Mouse (Mus musculus): Measurements from ENCODE around the gene Rbbp4.
"Not testable (repeated sequence)": the region's sequence is repeated elsewhere in the genome, so short reads cannot be mapped to it uniquely, and the experiment has no call there.

Rbbp4 gene

DNA sequence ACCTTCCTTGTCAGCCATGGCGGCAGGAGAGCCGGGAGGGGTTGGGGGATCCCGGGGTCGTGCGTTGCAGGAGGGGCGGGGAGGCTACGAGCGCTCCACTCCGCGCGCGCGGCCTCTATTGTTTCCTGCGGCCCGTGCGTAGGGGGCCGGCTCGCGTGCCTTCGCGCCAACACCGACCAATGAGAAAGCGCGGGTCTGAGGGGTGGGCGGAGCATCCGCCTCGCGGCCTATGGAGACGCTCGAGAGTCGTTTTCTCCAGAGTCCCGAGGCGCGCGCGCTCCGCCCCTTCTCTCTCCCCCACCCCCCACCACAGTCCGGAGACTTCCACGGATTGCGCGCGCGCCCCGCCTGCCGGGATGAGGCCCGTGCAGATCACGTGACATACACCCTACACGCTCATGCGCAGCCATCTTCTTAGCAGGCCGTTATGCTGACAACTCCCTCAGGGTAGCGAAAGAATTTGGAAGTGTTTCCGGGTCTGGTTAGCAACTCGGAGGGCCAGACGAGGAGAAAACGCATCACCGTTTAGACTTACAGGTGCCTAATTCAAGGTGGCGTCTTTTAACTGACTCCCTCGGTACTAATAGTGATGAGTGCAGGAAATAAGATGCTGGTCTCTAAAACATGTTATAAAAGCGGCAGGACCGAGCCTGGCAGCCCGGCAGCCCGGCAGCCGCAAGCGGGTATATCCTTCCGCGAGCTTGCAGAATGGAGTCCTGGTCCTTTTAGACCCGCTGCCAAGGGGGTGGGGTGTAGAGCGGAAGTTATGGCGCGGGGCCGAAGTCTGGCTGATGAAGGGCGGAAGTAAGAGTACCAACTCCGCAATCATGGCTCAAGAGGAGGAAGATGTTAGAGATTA is at the start of gene Rbbp4, which contains the start of gene Zbtb8os:
Gene Rbbp4 (minus strand): TSS at position 155 of the 859 bp plus-strand sequence.
Gene Zbtb8os (plus strand): TSS at position 480 of the 859 bp plus-strand sequence.
- in situ Hi-C loops (cut with MboI, MseI), result no loop called here

DNA sequence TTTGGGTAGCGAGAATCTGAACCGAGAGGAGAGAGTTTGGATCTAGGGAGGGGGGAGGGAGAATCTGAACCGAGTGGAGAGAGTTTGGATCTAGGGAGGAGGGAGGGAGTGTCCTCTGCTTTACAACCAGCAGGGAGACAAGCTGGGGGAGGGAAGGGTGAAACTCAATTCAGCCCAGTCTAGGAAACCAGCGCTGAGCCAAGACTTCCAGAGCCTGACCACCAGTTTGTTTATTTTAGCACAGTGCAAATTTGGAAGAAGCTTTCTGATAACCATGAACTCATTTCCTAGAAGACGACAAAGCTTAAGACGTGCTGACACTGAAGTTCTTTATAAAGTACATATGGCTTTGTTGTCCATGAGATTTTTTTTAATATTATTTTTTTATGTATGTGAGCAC is 49.3 kb upstream of the Rbbp4 start:
- in situ Hi-C loops (cut with MboI, MseI), result no loop called here

DNA sequence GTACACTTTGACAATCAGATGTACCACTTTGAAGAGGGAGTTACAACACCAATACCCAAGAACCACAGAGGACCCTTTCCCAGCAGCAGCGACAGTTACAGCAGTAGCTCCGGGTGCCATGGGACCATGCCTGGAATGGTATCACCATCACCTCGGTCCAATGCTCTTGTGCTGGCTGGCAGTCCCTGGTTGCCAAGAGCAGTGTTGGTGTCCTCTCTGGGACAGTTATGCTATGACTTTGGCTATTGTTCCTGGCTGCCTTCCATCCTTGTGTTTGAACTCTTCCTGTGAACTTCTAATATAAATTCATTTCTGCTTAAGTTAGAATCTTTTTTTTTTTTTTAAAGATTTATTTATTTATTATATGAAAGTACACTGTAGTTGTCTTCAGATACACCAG is 48.4 kb upstream of the Rbbp4 start:
- in situ Hi-C loops (cut with MboI, MseI), result no loop called here

DNA sequence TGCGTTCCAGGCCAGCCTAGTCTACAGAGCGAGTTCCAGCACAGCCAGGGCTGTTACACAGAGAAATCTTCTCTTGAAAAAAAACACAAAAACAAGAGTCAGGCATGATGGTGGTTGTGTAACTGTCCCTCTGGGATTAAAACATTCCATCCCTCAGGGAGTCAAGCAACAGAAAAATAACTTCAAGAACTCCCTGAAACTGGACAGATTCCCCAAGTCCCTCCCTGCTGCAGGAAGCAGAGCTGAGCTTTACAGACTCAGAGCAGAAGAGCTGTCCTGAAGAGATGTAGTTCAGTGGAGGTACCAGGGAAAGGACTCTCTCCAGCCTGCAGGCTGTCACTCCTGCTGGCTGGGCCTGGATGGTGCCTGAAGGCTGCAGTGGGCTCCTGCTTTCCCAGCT is 47.3 kb upstream of the Rbbp4 start:
- in situ Hi-C loops (cut with MboI, MseI), result no loop called here

DNA sequence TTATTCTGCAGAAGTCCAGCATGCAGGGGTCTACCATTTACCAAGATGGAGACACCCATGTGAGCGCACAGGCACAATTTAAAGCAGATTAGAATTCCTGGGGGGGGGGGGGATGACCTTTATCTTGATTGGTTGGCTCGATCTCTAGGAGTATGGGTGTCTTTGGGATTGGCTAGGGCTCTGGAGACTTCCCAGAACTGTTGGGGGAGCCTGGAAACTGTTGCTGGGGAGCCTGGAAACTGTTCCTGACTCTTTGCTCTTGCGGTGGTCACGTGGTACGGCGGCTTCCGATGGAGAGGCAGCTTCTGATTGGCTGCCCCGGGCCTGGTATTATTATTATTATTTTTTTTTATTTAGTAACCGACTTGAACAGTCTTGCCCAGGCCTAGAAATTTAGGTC is 46.9 kb upstream of the Rbbp4 start:
- in situ Hi-C loops (cut with MboI, MseI), result no loop called here

DNA sequence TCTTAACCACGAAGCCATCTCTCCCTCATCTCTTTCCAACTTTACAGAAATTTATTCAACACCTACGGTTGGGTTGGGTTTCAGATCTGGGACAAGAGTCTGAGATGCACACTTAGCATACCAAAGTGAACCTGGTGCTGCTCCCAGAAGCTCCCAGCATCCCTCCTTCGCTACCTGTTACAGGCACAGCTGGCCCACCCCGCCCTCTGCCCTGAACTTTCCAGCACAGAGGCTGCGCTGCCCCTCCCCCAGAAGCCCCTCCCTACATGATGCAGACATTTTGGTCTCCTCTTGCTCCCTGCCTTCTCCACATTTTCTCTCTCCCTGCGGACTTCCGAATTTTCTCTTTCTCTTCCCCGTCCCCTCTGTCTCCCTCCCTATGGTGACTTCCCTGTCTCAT is 46.0 kb upstream of the Rbbp4 start:
- in situ Hi-C loops (cut with MboI, MseI), result no loop called here

DNA sequence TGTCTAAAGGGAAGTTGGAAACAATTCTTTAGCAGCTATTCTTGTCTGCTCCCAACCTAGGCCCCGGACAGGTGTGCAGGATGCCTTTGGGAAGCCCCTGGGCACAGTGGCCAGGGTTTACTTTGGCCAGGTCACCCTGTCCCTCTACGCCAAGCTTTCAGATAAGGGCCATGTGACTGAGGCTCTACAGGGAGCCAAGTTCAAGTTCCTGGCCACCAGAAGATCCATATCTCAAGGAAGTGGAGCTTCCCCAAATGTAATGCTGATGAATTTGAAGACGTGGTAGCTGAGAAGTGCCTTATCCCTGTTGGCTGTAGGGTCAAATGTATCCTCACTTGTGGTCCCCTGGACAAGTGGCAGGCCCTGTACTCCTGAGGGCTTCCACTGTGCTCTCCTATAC is 44.6 kb upstream of the Rbbp4 start:
- in situ Hi-C loops (cut with MboI, MseI), result no loop called here

DNA sequence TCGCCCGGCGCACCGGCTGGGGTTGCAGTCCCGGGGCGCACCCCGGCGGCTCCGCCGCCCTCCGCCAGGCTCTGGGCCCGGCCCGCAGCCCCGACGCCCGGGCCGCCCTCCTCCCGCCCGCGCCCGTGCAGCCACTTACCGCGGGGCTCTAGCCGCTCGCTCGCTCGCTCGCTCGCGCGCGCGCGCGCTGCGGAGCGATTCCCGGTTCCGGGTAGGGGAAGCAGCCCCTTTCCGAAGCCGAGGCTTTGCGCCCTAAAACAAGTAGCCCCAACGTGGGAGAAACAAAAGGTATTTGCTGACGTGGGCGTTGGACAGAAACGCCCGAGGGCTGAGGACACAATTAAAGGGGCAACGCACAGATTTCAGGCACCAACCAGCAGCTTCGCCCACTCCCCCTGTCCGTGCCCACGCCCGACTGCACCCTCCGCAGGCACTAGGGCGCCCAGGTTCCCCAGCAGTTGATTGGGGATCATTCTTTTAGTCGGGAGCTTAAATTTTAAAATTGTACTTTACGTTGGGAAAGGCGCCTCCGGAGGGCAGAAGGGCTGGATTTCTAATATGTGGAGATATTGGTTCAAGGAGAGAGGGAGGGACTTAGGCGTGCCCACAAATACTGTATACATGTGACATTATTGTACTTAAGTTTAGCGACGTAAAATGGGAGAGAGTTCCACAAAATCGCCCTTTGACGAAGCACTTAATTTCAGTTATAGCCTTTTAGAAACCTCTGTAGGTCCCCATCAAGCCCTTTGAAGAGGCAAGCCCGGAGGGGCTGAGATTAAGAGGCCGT is 42.6 kb upstream of the Rbbp4 start, which contains the start of gene Zbtb8a:
Gene Zbtb8a (minus strand): TSS at position 516 of the 790 bp plus-strand sequence.
- in situ Hi-C loops (cut with MboI, MseI), result no loop called here

DNA sequence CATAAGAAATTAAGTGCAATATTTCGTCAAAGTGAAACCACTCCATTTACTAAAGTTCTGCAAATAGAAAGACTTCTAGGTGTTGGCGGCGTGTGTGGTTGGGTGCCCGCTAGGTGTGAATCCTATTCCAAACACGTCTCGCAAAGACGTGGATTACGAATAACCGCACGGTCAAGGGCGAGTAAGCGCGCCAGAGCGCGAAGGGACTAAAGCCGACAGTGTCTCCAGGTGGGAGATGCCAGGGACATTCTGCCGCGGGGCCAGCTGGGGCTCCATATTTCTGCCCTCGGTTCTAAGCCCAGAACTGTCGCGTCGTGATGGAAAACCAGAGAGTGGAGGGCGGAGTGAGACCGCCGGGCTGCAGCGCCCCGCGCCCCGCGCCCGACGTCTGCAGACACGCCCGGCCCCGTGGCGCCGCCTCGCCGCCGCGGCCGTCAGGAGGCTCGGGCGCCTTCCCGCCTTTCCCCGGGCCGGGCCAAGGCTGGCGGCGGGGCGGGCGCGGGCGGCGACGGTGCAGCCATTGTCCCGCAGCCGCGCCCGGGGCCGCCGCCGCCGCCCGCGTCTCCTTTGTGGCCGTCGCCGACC is 41.9 kb upstream of the Rbbp4 start:
- in situ Hi-C loops (cut with MboI, MseI), result no loop called here

DNA sequence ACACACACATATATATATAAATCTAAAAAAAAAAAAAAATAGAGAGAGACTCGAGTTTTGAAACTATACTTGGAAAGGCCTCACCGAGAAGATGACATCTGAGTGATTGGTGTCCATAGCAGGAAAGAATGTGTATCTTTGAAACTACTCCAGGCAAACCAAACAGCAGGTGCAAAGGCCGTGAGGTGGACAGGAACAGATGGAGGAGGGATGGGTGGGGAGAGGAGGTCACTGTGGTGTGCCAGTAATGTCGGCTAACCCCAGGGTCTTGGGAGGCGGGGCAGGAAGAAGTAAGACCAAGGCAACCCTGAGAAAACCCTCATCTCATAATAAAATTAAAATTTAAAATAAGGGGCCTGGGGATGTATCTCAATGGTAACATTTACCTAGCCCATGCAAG is 40.7 kb upstream of the Rbbp4 start:
- in situ Hi-C loops (cut with MboI, MseI), result no loop called here

DNA sequence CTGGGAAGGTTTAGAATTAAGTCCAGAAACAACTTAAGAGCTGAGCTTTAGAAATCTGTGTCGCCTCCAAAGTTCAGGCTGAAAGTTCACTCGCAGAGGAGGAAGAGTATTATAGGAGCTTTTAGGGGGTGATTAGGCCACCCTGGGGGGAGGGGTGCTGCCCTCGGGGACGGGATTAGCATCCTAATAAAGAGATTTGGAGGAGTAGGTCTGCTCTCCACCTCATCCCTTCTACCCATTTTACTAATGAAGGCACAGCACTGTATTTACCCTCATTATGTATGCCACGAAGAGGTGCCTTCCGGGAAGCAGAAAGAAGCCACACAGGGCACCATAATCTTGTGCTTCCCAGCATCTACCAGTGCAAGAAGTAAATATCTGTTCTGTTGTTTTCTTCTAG is 39.8 kb upstream of the Rbbp4 start:
- in situ Hi-C loops (cut with MboI, MseI), result no loop called here

DNA sequence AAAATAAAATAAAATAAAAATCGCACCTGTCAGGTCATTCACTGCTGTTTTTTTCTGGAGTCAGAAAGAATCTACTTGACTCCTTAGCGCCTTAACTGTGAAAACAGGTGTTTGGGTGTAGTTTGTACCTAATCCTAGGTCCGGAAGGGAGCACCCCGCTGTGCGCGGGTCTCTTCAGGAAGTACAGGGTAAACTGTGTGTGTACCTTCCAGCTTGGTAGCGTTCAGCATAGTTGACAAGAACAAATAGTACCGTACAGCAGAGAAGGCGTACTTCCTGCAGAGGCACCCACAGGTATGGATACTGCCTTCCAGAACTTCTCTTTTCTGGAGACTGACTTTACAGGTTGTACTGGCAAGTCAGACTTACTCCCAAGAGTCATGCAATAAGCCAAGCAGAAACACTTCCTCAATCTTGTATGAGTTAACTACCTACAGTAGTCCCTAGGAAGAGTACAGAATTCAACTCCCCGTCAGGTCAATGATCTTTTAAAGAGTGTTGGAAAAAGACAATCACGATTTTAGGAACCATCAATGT is 39.1 kb upstream of the Rbbp4 start:
- in situ Hi-C loops (cut with MboI, MseI), result no loop called here

DNA sequence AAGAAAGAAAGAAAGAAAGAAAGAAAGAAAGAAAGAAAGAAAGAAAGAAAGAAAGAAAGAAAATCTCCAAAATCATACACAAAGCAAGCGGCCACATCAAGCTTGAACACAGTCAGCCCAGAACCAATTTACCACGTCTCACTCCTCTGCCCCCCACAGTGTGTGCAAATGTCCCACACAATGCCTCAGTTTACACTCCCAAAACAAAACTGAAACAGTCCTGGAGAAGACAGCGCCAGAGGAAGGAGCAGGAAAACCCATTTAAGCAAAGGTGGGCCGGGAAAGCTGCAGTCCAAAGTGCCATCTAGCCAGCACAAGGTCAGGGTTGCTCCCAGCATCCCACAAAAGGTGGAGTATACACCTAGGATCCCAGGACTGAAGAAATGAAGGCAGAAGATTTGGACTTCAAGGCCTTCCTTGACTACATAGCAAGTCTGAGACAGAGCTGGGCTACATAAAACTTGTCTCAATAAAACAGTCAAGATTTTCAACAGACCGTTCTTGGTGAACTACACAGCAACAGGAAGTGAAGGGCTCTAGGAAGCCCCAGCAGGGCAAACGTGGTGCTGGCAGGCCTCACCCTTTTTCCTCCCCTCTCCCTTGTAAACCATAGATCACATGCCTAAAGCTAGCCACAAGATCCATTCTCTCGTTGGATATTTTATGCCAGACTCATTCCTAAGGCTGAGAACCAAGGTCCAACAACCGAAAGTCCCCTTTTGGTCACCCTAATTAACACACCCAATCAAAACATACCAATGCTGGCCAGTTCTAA is 38.2 kb upstream of the Rbbp4 start:
- in situ Hi-C loops (cut with MboI, MseI), result no loop called here

DNA sequence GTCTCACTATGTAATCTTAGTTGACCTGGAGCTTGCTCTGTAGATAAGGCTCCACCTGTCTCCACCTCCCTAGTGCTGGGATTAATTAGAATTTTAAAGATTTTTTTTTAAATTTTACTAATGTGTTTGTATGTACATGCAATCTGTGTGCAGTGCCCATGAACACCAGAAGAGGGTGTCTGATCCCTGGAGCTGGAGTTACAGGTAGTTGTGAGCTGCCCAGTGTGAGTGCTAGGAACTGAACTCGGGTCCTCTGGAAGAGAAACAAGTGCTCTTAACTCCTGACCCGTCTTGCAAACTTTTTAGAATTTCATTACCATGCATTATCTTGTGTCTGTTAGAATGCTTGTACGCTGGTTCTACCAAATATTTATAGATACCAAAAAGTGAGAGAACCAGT is 36.2 kb upstream of the Rbbp4 start:
- in situ Hi-C loops (cut with MboI, MseI), result no loop called here

DNA sequence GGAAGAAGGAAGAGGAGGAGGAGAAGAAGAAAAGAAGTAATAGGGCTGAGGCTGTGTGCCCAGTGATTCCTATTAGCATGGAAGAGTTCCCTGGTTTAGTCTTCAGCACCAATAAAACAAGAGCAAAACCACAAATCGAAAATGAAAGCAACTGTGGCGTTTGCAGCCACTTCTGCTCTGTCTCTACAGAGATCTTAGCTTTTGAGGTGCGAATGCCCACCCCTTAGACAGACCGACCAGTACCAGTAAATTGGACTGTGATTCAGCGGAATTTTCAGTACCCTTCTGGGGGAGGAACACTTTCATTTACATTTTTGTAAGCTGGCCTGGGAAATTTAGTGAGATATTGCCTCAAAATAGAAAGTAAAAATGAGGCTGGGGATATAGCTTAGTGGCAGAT is 30.1 kb upstream of the Rbbp4 start:
- in situ Hi-C loops (cut with MboI, MseI), result no loop called here

DNA sequence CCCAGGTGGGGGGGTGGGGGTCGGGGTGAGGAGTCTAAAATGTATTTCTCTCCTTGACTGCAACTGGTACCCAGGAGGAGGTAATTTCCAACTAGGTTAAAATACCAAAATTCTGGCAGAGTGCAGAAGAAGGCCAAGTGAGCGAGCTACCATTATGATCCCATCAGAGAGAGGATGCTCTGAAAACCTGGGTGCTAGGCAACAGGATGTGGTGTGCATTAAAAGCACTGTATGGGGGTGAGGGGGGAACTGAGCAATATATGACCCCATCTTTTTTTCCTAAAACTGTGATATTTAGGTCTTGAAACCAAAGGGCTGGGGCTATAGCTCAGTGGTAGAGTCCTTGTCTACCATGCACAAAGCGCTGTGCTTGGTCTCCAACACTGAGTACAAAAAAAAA is 29.2 kb upstream of the Rbbp4 start:
- in situ Hi-C loops (cut with MboI, MseI), result no loop called here

DNA sequence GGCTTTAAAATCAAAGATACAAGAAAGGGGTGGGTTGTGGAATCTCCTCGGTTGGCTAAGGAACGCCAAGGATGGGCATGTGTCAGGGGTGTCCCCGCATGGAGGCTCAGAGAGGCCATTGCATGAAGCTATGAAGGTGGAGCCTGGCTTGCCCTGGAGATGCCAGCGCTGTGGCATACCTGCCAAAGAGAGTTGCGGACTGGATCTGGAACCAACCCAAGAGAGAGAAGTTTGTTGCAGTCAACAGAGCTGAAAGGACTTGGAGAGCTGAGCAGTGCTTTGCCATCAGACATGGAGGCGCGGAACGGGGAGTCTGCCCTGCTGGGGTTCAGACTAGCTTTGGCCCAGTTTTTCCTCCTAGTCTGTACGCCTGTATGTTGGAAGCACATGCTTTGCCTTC is 28.3 kb upstream of the Rbbp4 start:
- in situ Hi-C loops (cut with MboI, MseI), result no loop called here

DNA sequence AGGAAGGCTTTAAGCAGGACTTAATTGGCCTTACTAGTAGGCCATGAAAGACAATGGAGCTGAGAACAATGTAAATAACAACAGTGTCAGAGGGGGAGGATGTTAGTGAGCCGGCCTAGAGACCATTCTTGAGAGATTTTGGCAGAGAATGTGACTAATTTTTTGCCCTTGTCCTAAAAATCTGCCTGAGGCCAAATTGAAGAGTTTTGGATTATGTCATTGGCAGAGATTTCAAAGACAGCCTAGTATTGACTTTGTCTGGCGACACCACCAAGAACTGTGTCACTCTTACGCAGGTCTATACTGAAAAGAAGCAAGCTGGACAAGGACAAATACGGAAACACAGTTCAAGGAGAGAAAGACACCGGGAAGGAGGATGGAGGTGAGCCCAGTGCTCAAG is 27.6 kb upstream of the Rbbp4 start:
- in situ Hi-C loops (cut with MboI, MseI), result no loop called here

DNA sequence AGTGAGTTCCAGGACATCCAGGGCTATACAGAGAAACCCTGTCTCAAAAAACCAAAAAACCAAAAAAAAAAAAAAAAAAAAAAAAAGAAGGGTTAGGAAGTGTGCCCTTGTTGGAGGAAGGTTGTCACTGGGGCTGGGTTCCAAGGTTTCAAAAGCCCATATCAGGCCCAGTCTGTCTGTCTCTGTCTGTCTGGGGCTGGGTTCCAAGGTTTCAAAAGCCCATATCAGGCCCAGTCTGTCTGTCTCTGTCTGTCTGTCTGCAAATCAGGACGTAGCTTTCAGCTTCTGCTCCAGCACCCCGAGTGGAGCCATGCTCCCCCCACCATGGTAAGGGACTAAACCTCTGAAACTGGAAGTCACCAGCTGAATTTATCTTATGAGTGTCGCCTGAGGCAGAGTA is 27.1 kb upstream of the Rbbp4 start:
- in situ Hi-C loops (cut with MboI, MseI), result not testable (repeated sequence)

DNA sequence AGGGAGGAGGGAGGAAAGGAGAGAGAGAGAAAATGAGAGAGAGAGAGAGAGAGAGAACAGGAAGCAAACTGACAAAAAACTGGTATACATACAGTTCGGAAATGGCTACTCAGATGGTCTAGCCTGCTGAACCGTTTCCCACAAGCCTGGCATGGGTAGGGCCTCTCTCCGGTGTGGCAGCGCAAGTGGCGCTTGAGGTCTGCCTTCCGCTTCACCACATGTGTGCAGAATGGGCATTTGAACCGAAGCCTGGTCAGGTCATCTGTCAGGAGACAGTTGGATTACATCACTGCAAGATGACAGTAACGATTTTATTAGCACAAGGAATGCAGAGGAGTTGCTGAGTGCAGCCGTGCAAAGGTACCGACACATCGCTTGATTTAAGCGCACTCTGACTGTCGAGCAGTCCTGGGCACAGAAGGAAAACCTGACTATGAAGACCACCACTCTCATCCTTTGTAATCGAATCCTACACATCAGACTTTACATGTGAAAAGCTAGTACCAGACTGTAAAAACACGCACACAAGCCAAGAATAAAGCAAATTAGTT is 22.5 kb upstream of the Rbbp4 start:
- in situ Hi-C loops (cut with MboI, MseI), result no loop called here

DNA sequence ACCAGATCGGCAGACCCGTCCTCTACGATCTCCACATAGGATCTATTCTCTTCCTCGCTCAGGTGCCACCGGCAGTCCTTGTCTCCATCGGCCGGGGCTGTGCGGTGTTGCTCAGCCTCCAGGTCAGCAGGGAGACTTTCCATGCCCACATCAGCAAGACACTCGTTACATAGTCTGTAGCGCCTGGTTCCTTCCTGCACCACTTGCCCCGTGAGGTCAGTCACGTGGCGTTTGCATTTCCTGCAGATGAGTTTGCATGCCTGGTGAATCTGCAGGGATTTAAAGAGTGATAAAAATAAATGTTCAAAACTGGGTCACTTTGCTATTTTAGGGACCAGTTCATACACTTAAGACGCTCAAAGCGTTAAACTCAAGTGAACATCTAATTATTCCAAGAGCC is 19.1 kb upstream of the Rbbp4 start:
- in situ Hi-C loops (cut with MboI, MseI), result no loop called here

Data from T-helper 1 cell (primary cell).